Mouse (Mus musculus) forebrain, embryonic 10.5 days (tissue): ENCODE results near the gene Wasl. TPM values are rescaled to one million over a fixed set of nuclear protein-coding genes. Genes with fewer than 3 reads are reported as not detected.

Experiments used
- DNase-seq: peaks from one replicate; pipeline ENCODE4 v3.0.0-alpha.2; 2017; ENCODE audit warnings: low spot score; ENCODE audit errors: extremely low spot score
- H3K27ac ChIP-seq: fragments of 300-500 bp; sonication (generic); 2 replicates; pipeline ENCODE4 v1.5.1; 2016; ENCODE audit warnings: mild to moderate bottlenecking
- H3K27me3 ChIP-seq: fragments of 300-500 bp; sonication (generic); 2 replicates; pipeline ENCODE4 v1.6.1; 2016; ENCODE audit warnings: mild to moderate bottlenecking; ENCODE audit not compliant: poor library complexity, severe bottlenecking
- H3K36me3 ChIP-seq: fragments of 300-500 bp; sonication (generic); replicated peaks from 2 replicates; pipeline ENCODE4 v1.6.1; 2016; ENCODE audit warnings: mild to moderate bottlenecking, moderate library complexity
- H3K4me1 ChIP-seq: fragments of 300-500 bp; sonication (generic); 2 replicates; pipeline ENCODE4 v1.6.1; 2016
- H3K4me3 ChIP-seq: fragments of 300-500 bp; sonication (generic); 2 replicates; pipeline ENCODE4 v1.5.1; 2016; ENCODE audit warnings: mild to moderate bottlenecking, moderate library complexity
- H3K9me3 ChIP-seq: fragments of 300-500 bp; sonication (generic); 2 replicates; pipeline ENCODE4 v1.6.1; 2016; ENCODE audit warnings: mild to moderate bottlenecking, moderate library complexity
- WGBS: fragments of 180-500 bp; shearing (Covaris S2); methylation state at CpG from one replicate; pipeline ENCODE4 v1.1.7; 2016; 5-methylcytosine and 5-hydroxymethylcytosine counted together
- polyA plus RNA-seq: library from polyadenylated mRNA; unstranded; fragments of >200 nt; fragmentation: Nextera tagmentation; extraction: Ambion mirVana; gene quantifications from 2 replicates; pipeline ENCODE4 v1.2.1, GENCODE M21; 2016

The Wasl gene
- polyA plus RNA-seq, 1 experiment from 2014 or later: 56.9 TPM

DNA sequence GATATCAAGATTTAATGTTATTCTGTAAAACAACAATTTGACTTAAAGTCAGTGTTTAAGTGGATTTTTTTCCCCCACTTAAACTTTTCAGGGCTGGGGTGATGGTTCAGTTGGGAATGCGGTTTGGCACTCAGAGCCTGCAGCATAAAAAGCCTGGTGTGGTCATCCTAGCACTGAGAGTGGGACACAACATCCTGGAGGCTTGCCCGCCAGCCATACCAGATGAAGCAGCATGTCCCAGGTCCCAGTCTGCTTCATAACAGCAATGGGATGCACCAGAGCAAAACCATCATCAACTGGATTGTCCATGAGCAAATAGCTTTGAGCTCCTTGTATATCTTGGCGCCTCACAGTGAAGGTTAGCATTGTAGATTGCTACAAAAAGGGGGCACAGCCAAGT lies 56.1 kb downstream of the Wasl start:
- Histone ChIP-seq H3K4me1 (no peaks in the 10 kb centered on the region), H3K9me3 (no peaks in the 10 kb centered on the region), H3K27me3 (no peaks in the 10 kb centered on the region), H3K4me3 (no peak overlapping the region), H3K27ac (no peak overlapping the region), H3K36me3 (peaks cover 14% of the 10 kb centered on the region)
- DNase-seq: no peak
- 93% methylated on average over 3 of the region's 3 CpGs for WGBS

DNA sequence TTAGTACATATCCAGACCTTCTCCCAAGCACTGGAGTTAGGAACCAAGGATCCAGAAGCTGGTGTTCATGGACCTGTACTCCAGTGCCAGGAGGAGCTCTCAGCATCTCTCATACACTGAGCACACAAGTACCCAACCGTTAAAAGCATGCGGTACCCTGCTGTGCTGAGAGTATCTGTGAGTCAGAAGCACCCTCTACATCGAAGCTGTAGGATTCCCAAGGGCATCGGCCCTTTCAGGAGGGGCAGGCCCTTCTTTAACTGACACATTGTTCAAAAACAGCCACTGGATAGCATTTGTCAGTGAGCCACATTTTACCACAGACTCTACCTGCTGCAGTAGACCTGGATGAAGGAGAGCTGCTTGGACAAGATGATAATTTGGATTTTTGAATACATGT lies 56.7 kb downstream of the Wasl start:
- H3K4me3 ChIP-seq: no peak overlapping the region
- H3K9me3 ChIP-seq: no peaks in the 10 kb centered on the region
- no peak for DNase-seq
- no peaks in the 10 kb centered on the region for H3K4me1 ChIP-seq
- H3K36me3 ChIP-seq: peaks cover 9% of the 10 kb centered on the region
- H3K27me3 ChIP-seq: no peaks in the 10 kb centered on the region
- no peak overlapping the region for H3K27ac ChIP-seq
- WGBS: 88% methylated on average over 4 of the region's 4 CpGs

DNA sequence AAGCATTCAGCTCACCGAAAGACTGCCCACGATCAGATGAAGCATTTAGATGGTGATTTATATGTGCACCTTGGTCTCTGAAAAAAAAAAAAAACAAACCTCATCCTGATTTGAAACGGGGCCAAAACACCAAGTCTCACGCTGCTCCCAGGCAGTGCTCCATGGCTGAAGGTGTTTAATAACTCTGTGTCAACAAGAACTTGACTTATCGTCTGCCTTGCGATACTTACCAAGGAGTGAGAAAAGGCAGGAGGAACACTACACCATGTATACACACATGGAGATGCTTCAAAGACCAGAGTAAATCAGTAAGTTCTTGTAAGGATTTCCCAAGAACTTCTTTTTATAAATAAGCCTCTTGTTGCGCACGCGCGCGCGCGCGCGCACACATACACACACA lies 57.3 kb downstream of the Wasl start:
- Histone ChIP-seq H3K27me3 (no peaks in the 10 kb centered on the region), H3K4me3 (no peak overlapping the region), H3K27ac (no peak overlapping the region), H3K9me3 (no peaks in the 10 kb centered on the region), H3K4me1 (no peaks in the 10 kb centered on the region), H3K36me3 (peaks cover 3% of the 10 kb centered on the region)
- no peak for DNase-seq
- WGBS: 97% methylated on average over 15 of the region's 15 CpGs

DNA sequence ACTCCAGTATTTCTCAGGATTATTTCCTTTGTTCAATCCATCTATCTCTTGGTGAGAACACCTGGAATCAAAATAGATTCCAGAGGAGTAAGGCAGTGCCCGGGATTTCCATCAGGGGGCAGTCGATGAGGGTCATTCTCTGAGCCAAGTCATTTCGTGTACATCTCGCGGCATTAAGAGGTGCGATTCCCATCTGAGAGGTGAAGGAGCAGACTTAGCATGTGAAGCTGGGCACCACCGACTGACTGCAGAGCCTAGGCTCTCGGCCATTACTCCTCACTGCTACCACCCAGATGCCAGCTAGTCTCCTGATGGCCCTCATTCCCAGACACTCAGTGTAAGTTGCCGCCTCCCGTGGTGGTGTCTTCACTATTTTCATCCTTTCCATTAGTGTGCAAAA lies 58.3 kb downstream of the Wasl start:
- H3K27ac ChIP-seq: no peak overlapping the region
- H3K27me3 ChIP-seq: no peaks in the 10 kb centered on the region
- no peak overlapping the region for H3K4me3 ChIP-seq
- no peaks in the 10 kb centered on the region for H3K4me1 ChIP-seq
- H3K36me3 ChIP-seq: no peaks in the 10 kb centered on the region
- 84% methylated on average over 10 of the region's 10 CpGs for WGBS
- H3K9me3 ChIP-seq: no peaks in the 10 kb centered on the region
- DNase-seq: no peak

DNA sequence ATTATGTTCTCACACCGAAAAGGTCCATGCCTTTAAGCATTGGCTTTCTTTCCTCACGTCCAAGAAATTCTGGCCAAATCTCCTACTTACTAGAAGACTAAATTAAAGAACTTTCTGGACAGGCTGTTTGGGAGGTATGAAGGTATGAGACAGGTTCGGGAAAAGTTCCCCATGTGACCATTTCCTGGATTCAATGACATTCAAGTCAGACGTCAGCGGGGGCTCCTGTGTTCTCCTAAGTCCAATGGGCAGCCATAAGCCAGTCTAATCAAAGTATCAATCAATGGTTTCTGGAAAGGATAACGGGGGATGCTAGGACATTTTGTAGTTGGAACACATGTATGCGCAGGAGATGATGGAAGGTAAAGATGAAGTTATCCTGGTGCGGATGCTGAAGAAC lies 59.2 kb downstream of the Wasl start:
- Histone ChIP-seq H3K27me3 (no peaks in the 10 kb centered on the region), H3K4me3 (no peak overlapping the region), H3K4me1 (no peaks in the 10 kb centered on the region), H3K27ac (no peak overlapping the region), H3K9me3 (no peaks in the 10 kb centered on the region), H3K36me3 (no peaks in the 10 kb centered on the region)
- DNase-seq: no peak
- WGBS: 90% methylated on average over 8 of the region's 8 CpGs

DNA sequence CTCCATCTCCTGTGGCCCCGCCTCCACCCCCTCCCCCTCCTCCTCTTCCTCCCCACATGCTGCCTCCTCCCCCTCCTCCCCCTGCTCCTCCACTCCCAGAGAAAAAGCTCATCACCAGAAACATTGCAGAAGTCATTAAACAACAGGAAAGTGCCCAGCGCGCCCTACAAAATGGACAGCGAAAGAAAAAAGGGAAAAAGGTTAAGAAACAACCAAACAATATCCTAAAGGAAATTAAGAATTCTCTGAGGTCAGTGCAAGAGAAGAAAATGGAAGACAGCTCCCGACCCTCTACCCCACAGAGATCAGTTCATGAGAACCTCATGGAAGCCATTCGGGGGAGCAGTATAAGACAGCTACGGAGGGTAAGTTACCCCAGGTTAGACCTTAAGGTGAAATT lies 60.5 kb downstream of the Wasl start:
- Histone ChIP-seq H3K27ac (no peak overlapping the region), H3K36me3 (no peaks in the 10 kb centered on the region), H3K4me1 (no peaks in the 10 kb centered on the region), H3K4me3 (no peak overlapping the region), H3K9me3 (no peaks in the 10 kb centered on the region), H3K27me3 (no peaks in the 10 kb centered on the region)
- no peak for DNase-seq
- 89% methylated on average over 7 of the region's 7 CpGs for WGBS

DNA sequence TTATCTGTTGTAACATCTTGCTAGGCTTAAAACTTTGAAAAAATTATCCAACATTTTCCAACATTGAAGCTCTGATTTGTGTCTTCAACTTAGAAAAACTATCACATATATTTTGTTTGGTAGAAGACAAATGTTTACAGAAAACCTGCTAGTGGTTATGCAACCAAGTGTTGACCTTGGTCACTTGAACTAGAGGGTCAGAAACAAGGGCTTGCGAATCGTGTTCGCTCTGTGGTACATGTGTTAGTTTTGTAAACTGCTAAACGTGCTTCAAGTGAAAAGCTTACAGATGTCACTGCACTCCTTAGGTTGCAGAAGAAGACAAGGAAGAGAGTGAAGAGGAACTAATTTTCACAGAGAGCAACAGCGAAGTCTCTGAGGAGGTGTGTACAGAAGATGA lies 61.8 kb downstream of the Wasl start:
- H3K4me1 ChIP-seq: no peaks in the 10 kb centered on the region
- DNase-seq: no peak
- H3K9me3 ChIP-seq: no peaks in the 10 kb centered on the region
- no peak overlapping the region for H3K4me3 ChIP-seq
- WGBS: 90% methylated on average over 5 of the region's 5 CpGs
- no peaks in the 10 kb centered on the region for H3K36me3 ChIP-seq
- no peaks in the 10 kb centered on the region for H3K27me3 ChIP-seq
- no peak overlapping the region for H3K27ac ChIP-seq

DNA sequence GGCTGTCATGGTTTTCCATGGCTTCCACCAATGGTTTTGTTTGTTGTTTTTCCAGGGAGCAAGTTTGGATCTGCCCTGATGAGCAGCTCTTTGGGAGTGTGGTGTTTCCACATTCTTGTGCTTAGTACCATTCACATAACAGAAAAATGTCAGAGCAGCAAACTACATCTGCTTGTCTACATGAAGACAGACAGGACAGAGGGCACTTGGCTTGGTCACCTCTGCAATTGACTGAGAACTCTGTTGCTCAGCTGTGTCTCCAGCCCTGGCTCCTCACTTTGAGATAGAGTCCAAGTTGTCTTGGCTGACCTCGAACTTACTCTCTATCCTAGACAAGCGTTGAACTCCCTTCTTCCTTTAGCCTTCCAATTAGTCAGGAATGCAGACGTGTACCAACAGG lies 62.5 kb downstream of the Wasl start:
- 82% methylated on average over 3 of the region's 3 CpGs for WGBS
- Histone ChIP-seq H3K27me3 (no peaks in the 10 kb centered on the region), H3K4me1 (no peaks in the 10 kb centered on the region), H3K4me3 (no peak overlapping the region), H3K27ac (no peak overlapping the region), H3K36me3 (no peaks in the 10 kb centered on the region), H3K9me3 (no peaks in the 10 kb centered on the region)
- DNase-seq: no peak

DNA sequence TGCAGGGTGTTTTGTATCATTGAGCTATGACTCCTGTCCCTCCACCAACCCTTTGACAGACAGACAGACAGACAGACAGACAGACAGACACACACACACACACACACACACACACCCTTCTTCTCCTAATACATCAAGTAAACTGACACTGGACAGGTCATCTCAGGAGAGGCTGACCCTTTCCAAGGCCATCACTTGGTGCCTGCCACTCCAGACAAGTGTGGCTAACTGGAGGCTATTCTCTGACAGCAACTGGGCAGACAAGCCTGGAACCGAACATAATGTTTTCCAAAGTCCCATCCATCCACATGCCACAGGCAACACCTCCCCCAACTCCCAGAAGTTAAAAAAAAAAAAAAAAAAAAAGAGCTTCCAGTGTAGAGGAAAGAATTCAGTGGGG lies 63.1 kb downstream of the Wasl start:
- WGBS: 62% methylated on average over 1 of the region's 1 CpGs
- no peaks in the 10 kb centered on the region for H3K4me1 ChIP-seq
- no peak for DNase-seq

DNA sequence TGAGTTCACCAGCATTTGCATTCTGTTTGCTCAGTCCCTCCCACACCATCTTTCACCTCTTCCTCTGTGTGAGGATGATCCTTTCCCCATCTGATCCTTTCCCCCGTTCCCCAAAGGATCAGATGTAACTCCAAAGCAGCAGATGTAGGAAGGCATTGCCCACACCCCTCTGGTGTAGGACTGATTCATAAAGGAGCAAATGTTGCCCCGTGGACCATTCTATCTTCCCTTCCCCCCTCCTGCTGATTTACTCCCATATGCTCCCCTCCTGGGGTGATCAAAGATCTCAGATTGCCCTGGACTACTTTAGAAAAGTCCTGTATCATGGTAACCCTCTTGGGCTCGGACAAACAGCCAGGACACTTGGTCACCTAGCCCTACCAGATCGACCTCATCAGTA lies 64.1 kb downstream of the Wasl start:
- no peaks in the 10 kb centered on the region for H3K27me3 ChIP-seq
- 82% methylated on average over 4 of the region's 4 CpGs for WGBS
- DNase-seq: no peak
- H3K27ac ChIP-seq: no peak overlapping the region
- H3K9me3 ChIP-seq: no peaks in the 10 kb centered on the region
- no peaks in the 10 kb centered on the region for H3K4me1 ChIP-seq
- H3K36me3 ChIP-seq: no peaks in the 10 kb centered on the region
- H3K4me3 ChIP-seq: no peak overlapping the region

More for the DNA sequence above, 63.1 kb downstream of the Wasl start:
- Histone ChIP-seq H3K9me3 (no peaks in the 10 kb centered on the region), H3K27me3 (no peaks in the 10 kb centered on the region), H3K36me3 (no peaks in the 10 kb centered on the region), H3K4me3 (no peak overlapping the region), H3K27ac (no peak overlapping the region)

DNA sequence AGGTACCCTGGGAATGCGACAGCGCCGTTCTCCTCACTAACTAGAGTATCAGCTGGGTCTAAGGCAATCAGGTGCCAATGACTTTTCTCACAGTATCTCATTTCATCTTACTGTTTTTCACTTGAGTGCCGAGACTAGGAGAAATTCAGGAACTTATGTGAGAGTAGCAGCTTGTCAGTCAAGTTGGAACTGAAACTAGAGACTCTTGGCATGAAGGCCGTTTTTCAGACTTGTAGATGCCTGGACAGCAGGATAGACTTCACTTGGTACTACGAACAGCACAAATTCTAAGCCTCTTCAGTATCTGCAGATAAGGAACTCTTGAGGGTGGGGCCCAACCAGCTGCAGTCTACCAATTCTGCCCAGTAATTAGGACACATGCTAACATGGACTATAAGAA lies 64.7 kb downstream of the Wasl start:
- no peak for DNase-seq
- 94% methylated on average over 6 of the region's 6 CpGs for WGBS
- no peaks in the 10 kb centered on the region for H3K27me3 ChIP-seq
- H3K27ac ChIP-seq: no peak overlapping the region
- no peaks in the 10 kb centered on the region for H3K9me3 ChIP-seq
- H3K36me3 ChIP-seq: no peaks in the 10 kb centered on the region
- H3K4me3 ChIP-seq: no peak overlapping the region
- H3K4me1 ChIP-seq: no peaks in the 10 kb centered on the region

DNA sequence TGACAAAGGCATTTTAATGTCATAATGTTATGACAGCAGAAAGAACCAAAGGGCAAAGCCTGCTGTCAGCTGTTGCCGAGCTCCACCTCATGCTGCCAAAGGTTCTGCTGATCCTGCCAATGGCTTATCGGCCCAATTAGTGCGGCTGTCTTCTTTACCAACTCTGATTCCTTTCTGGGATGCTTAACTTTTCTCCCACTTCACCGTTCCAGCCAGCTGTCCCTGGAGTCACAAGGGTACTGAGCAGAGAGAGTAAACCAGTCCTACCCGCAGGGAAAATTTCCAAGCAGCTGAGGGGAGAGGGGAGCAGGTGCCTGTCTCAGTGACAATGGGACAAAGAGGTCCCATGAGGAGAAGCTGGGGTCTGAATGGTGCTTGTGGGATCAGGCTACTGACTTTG lies 65.2 kb downstream of the Wasl start:
- Histone ChIP-seq H3K4me1 (no peaks in the 10 kb centered on the region), H3K9me3 (no peaks in the 10 kb centered on the region), H3K27ac (no peak overlapping the region), H3K36me3 (no peaks in the 10 kb centered on the region), H3K4me3 (no peak overlapping the region), H3K27me3 (no peaks in the 10 kb centered on the region)
- WGBS: 89% methylated on average over 5 of the region's 5 CpGs
- DNase-seq: no peak

DNA sequence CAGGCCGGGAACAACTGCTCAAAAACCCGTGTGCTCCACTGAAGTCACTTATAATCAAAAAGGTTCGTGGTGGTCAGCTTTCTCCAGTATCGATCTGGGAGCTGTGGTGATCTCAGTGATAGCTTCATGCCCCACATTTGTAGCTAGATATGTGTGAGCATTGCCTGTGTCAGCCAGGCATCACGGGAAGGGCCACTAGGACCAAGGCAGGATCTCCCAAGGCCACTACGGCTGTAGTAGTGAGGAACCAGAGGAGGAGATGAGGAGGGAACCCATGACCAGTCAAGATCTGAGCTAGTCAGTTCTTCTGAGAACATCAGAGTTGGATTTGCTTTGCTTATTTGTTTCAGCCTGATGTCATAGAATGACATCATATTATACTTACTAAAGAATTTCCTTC lies 65.6 kb downstream of the Wasl start:
- H3K36me3 ChIP-seq: no peaks in the 10 kb centered on the region
- no peak overlapping the region for H3K4me3 ChIP-seq
- no peak for DNase-seq
- no peaks in the 10 kb centered on the region for H3K27me3 ChIP-seq
- no peaks in the 10 kb centered on the region for H3K4me1 ChIP-seq
- H3K9me3 ChIP-seq: no peaks in the 10 kb centered on the region
- WGBS: 95% methylated on average over 6 of the region's 6 CpGs
- no peak overlapping the region for H3K27ac ChIP-seq

DNA sequence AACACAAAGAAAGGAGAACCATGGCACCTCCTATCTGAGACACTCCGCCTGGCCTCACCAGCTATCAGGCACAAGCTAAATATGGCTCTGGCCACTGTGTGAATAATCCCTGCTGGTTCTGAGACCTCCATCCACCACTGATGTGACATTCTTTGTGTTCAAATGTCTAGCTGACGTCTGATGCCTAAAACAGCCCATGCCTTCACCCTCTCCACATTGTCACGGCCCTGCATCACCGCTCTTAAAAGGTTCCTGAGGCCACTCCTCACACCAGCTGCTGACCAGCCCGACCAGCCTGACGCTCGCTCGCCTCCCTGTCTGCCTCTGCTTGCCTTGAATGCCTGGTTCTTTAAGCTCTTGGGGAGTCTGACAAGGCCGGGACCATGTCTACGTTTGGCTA lies 67.3 kb downstream of the Wasl start, which contains the start of gene Lmod2:
TSS of gene Lmod2 (plus strand) at position 263 of the 400 bp plus-strand sequence.
- Histone ChIP-seq H3K9me3 (no peaks in the 10 kb centered on the region), H3K36me3 (no peaks in the 10 kb centered on the region), H3K4me3 (no peak within 1 kb of the TSS), H3K27ac (no peak within 1 kb of the TSS), H3K27me3 (no peaks in the 10 kb centered on the region), H3K4me1 (no peaks in the 10 kb centered on the region)
- 72% methylated on average over 10 of the region's 10 CpGs for WGBS
- DNase-seq: no peak
